Mouse (Mus musculus): ENCODE data around the gene Plcd3.

DNA sequence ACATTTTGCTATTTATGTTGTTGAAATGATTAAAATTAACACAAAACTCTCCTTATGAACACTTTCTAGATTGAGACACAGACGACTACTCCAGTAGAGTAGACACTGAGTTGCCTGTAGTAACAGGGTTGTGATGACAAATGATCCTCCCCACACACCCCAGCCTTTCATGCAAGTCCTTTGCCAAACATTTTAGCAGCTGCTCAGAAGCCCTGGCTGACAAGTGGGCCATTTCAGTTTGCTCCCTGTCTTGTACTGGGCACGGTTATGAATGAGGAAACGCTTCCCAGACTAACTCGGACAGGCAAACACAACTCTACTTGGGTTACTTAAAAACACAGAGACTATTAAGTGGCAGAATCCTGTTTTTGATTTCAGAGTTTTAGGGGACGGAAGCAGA lies 18.9 kb upstream of the Plcd3 start:
- TF ChIP-seq CTCF (IDR thresholded peaks at IDR 0.05) (no peak), EP300 (IDR thresholded peaks at IDR 0.05) (no peak)
